Mouse (Mus musculus) bone marrow macrophage, adult 2 months (primary cell): Measurements from ENCODE around the gene Dact3.

Experiments
- CTCF ChIP-seq: IDR thresholded peaks from 2 replicates; pipeline ENCODE4 v1.5.1; 2012; ENCODE audit warnings: low read depth, mild to moderate bottlenecking, low read length, moderate library complexity
- POLR2A ChIP-seq: IDR thresholded peaks from 2 replicates; pipeline ENCODE4 v1.6.1; 2012; ENCODE audit warnings: mild to moderate bottlenecking, low read depth, low read length, borderline replicate concordance

- TF ChIP-seq CTCF (no peak), POLR2A (no peak)
Measured at GRCm38 (mm10) chr7:16871600-16871999, 3.5 kb upstream of the Dact3 start.
